Mouse (Mus musculus) E14TG2a.4 (cell line): ENCODE measurements at regions not wholly inside any gene's neighbourhood (a gene's known extent, or its start where the extent isn't known, plus 50 kb on each side); places are given as distances from the start of the nearest gene placed in this dataset.

Experiments used
- CTCF ChIP-seq: conservative IDR thresholded peaks from 2 replicates; pipeline ENCODE4 v1.5.1; 2014; ENCODE audit warnings: low read length
- POU5F1 ChIP-seq: IDR thresholded peaks from 2 replicates; pipeline ENCODE4 v1.6.1; 2014; ENCODE audit warnings: low read length, borderline replicate concordance

DNA sequence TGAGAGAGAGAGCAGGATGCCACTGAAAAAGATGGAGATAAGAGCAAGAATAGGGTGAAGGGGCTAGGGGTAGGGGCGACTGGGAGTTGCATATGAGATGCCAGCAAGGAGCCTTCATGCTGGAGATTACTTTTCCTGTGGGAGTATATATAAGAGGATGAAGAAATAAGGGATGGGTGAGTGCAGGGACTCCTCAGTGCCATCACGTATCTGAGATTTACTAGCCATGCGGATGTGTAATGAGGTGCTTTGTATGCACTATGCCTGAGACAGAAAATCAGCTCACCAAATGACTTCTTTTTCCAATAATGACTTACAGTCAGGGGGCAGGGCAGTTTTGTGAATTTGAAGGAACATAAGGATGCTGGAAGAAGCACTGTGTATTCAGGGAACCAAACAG lies 302.7 kb upstream of the Nova1 start:
- TF ChIP-seq CTCF (no peak), POU5F1 (no peak)
